Mouse (Mus musculus): ENCODE results near the gene Nmrk1. TPM values are rescaled to one million over a fixed set of nuclear protein-coding genes. Genes with fewer than 3 reads are reported as not detected.

Nmrk1 gene
- polyA plus RNA-seq, 1 experiment from 2014 or later, result 8.3 TPM

- ATAC-seq (replicated peaks; ENCODE audit: extremely low read depth, insufficient read depth, low FRiP score), result 0 out of 2 replicates have a peak, but pooled peaks have one; percentile 52
- Histone ChIP-seq H3K9ac (ENCODE audit: low read length) (no peak overlapping the region), H3K4me3 (ENCODE audit: low read length) (no peak overlapping the region), H3K27ac (ENCODE audit: low read length) (no peak overlapping the region), H3K9me3 (replicated peaks; ENCODE audit: control insufficient read depth, low read length) (no peaks in the 10 kb centered on the region), H3K4me2 (ENCODE audit: low read depth, low read length) (no peak overlapping the region), H3K4me1 (ENCODE audit: control insufficient read depth, insufficient read depth, low read length) (no peaks in the 10 kb centered on the region), H3K27me3 (ENCODE audit: control insufficient read depth, insufficient read depth, low read length) (no peaks in the 10 kb centered on the region), H3K36me3 (ENCODE audit: control insufficient read depth, insufficient read depth) (no peaks in the 10 kb centered on the region; the same call in 1 of the 2 replicates)
- 60% methylated on average over 4 of the region's 4 CpGs for WGBS
Observed at GRCm38 (mm10) chr19:18641001-18641400, 9.3 kb downstream of the Nmrk1 start.

GRCm38 (mm10) chr19:18643411-18643810 is 11.7 kb downstream of the Nmrk1 start:
- WGBS, result 65% methylated on average over 4 of the region's 4 CpGs
- Histone ChIP-seq H3K4me2 (ENCODE audit: low read depth, low read length) (no peak overlapping the region), H3K27ac (ENCODE audit: low read length) (no peak overlapping the region), H3K4me3 (ENCODE audit: low read length) (no peak overlapping the region), H3K9me3 (replicated peaks; ENCODE audit: control insufficient read depth, low read length) (no peaks in the 10 kb centered on the region), H3K27me3 (ENCODE audit: control insufficient read depth, insufficient read depth, low read length) (no peaks in the 10 kb centered on the region), H3K4me1 (ENCODE audit: control insufficient read depth, insufficient read depth, low read length) (no peaks in the 10 kb centered on the region), H3K9ac (ENCODE audit: low read length) (no peak overlapping the region), H3K36me3 (ENCODE audit: control insufficient read depth, insufficient read depth) (no peaks in the 10 kb centered on the region; the same call in 1 of the 2 replicates)
- no peak for ATAC-seq (replicated peaks; ENCODE audit: extremely low read depth, insufficient read depth, low FRiP score)

- Histone ChIP-seq H3K9ac (ENCODE audit: low read length) (no peak overlapping the region), H3K4me3 (ENCODE audit: low read length) (no peak overlapping the region), H3K4me2 (ENCODE audit: low read depth, low read length) (no peak overlapping the region), H3K4me1 (ENCODE audit: control insufficient read depth, insufficient read depth, low read length) (no peaks in the 10 kb centered on the region), H3K9me3 (replicated peaks; ENCODE audit: control insufficient read depth, low read length) (no peaks in the 10 kb centered on the region), H3K27ac (ENCODE audit: low read length) (no peak overlapping the region), H3K27me3 (ENCODE audit: control insufficient read depth, insufficient read depth, low read length) (no peaks in the 10 kb centered on the region), H3K36me3 (ENCODE audit: control insufficient read depth, insufficient read depth) (no peaks in the 10 kb centered on the region; the same call in 1 of the 2 replicates)
- WGBS, result 65% methylated on average over 6 of the region's 6 CpGs
- no peak for ATAC-seq (replicated peaks; ENCODE audit: extremely low read depth, insufficient read depth, low FRiP score)
Observed at GRCm38 (mm10) chr19:18644084-18644483, 12.3 kb downstream of the Nmrk1 start.

GRCm38 (mm10) chr19:18646397-18646796 is 14.6 kb downstream of the Nmrk1 start:
- Histone ChIP-seq H3K36me3 (ENCODE audit: control insufficient read depth, insufficient read depth) (no peaks in the 10 kb centered on the region; the same call in 1 of the 2 replicates), H3K4me1 (ENCODE audit: control insufficient read depth, insufficient read depth, low read length) (no peaks in the 10 kb centered on the region)
- WGBS, result 57% methylated on average over 3 of the region's 3 CpGs

GRCm38 (mm10) chr19:18646853-18647420 is 15.2 kb downstream of the Nmrk1 start:
- ATAC-seq (replicated peaks; ENCODE audit: extremely low read depth, insufficient read depth, low FRiP score), result no peak
- no peak overlapping the region for H3K9ac ChIP-seq (ENCODE audit: low read length)
- H3K9me3 ChIP-seq (replicated peaks; ENCODE audit: control insufficient read depth, low read length), result no peaks in the 10 kb centered on the region
- H3K27me3 ChIP-seq (ENCODE audit: control insufficient read depth, insufficient read depth, low read length), result no peaks in the 10 kb centered on the region
- 53% methylated on average over 5 of the region's 5 CpGs for WGBS
- no peaks in the 10 kb centered on the region for H3K4me1 ChIP-seq (ENCODE audit: control insufficient read depth, insufficient read depth, low read length)
- H3K27ac ChIP-seq (ENCODE audit: low read length), result 0 out of 2 replicates have a peak overlapping the region, but pooled peaks have one; percentile 16
- H3K4me2 ChIP-seq (ENCODE audit: low read depth, low read length), result no peak overlapping the region
- no peak overlapping the region for H3K4me3 ChIP-seq (ENCODE audit: low read length)
- H3K36me3 ChIP-seq (ENCODE audit: control insufficient read depth, insufficient read depth), result no peaks in the 10 kb centered on the region; the same call in 1 of the 2 replicates

More at GRCm38 (mm10) chr19:18646397-18646796, 14.6 kb downstream of the Nmrk1 start:
- Histone ChIP-seq H3K4me3 (ENCODE audit: low read length) (no peak overlapping the region), H3K27ac (ENCODE audit: low read length) (0 out of 2 replicates have a peak overlapping the region, but pooled peaks have one; percentile 16), H3K9me3 (replicated peaks; ENCODE audit: control insufficient read depth, low read length) (no peaks in the 10 kb centered on the region), H3K27me3 (ENCODE audit: control insufficient read depth, insufficient read depth, low read length) (no peaks in the 10 kb centered on the region), H3K9ac (ENCODE audit: low read length) (no peak overlapping the region), H3K4me2 (ENCODE audit: low read depth, low read length) (no peak overlapping the region)
- ATAC-seq (replicated peaks; ENCODE audit: extremely low read depth, insufficient read depth, low FRiP score), result no peak

GRCm38 (mm10) chr19:18647775-18648557 is 16.2 kb downstream of the Nmrk1 start:
- H3K4me2 ChIP-seq (ENCODE audit: low read depth, low read length), result peak overlapping the region; percentile 37
- 42% methylated on average over 9 of the region's 9 CpGs for WGBS

GRCm38 (mm10) chr19:18648558-18648945 is 16.8 kb downstream of the Nmrk1 start:
- 66% methylated on average over 6 of the region's 6 CpGs for WGBS
- Histone ChIP-seq H3K36me3 (ENCODE audit: control insufficient read depth, insufficient read depth) (no peaks in the 10 kb centered on the region), H3K27ac (ENCODE audit: low read length) (no peak overlapping the region; the same call in 1 of the 2 replicates)

More at GRCm38 (mm10) chr19:18647775-18648557, 16.2 kb downstream of the Nmrk1 start:
- Histone ChIP-seq H3K9me3 (replicated peaks; ENCODE audit: control insufficient read depth, low read length) (no peaks in the 10 kb centered on the region), H3K9ac (ENCODE audit: low read length) (no peak overlapping the region), H3K4me3 (ENCODE audit: low read length) (no peak overlapping the region), H3K4me1 (ENCODE audit: control insufficient read depth, insufficient read depth, low read length) (peaks cover 3% of the 10 kb centered on the region), H3K27me3 (ENCODE audit: control insufficient read depth, insufficient read depth, low read length) (no peaks in the 10 kb centered on the region), H3K27ac (ENCODE audit: low read length) (peak overlapping the region; percentile 12; the same call in 1 of the 2 replicates), H3K36me3 (ENCODE audit: control insufficient read depth, insufficient read depth) (no peaks in the 10 kb centered on the region)
- ATAC-seq (replicated peaks; ENCODE audit: extremely low read depth, insufficient read depth, low FRiP score), result peak; percentile 65; the same call in 1 of the 2 replicates

GRCm38 (mm10) chr19:18649955-18650354 is 18.2 kb downstream of the Nmrk1 start:
- Histone ChIP-seq H3K4me2 (ENCODE audit: low read depth, low read length) (no peak overlapping the region), H3K9ac (ENCODE audit: low read length) (no peak overlapping the region), H3K36me3 (ENCODE audit: control insufficient read depth, insufficient read depth) (no peaks in the 10 kb centered on the region), H3K4me1 (ENCODE audit: control insufficient read depth, insufficient read depth, low read length) (peaks cover 20% of the 10 kb centered on the region), H3K9me3 (replicated peaks; ENCODE audit: control insufficient read depth, low read length) (no peaks in the 10 kb centered on the region), H3K4me3 (ENCODE audit: low read length) (no peak overlapping the region), H3K27ac (ENCODE audit: low read length) (no peak overlapping the region), H3K27me3 (ENCODE audit: control insufficient read depth, insufficient read depth, low read length) (no peaks in the 10 kb centered on the region)
- 81% methylated on average over 4 of the region's 4 CpGs for WGBS
- no peak for ATAC-seq (replicated peaks; ENCODE audit: extremely low read depth, insufficient read depth, low FRiP score)

More at GRCm38 (mm10) chr19:18648558-18648945, 16.8 kb downstream of the Nmrk1 start:
- Histone ChIP-seq H3K4me2 (ENCODE audit: low read depth, low read length) (peak overlapping the region; percentile 37), H3K9me3 (replicated peaks; ENCODE audit: control insufficient read depth, low read length) (no peaks in the 10 kb centered on the region), H3K9ac (ENCODE audit: low read length) (no peak overlapping the region), H3K4me1 (ENCODE audit: control insufficient read depth, insufficient read depth, low read length) (peaks cover 9% of the 10 kb centered on the region), H3K27me3 (ENCODE audit: control insufficient read depth, insufficient read depth, low read length) (no peaks in the 10 kb centered on the region), H3K4me3 (ENCODE audit: low read length) (no peak overlapping the region)
- ATAC-seq (replicated peaks; ENCODE audit: extremely low read depth, insufficient read depth, low FRiP score), result no peak

- 71% methylated on average over 6 of the region's 6 CpGs for WGBS
- Histone ChIP-seq H3K9ac (ENCODE audit: low read length) (no peak overlapping the region), H3K27me3 (ENCODE audit: control insufficient read depth, insufficient read depth, low read length) (no peaks in the 10 kb centered on the region), H3K4me2 (ENCODE audit: low read depth, low read length) (no peak overlapping the region), H3K27ac (ENCODE audit: low read length) (no peak overlapping the region), H3K36me3 (ENCODE audit: control insufficient read depth, insufficient read depth) (no peaks in the 10 kb centered on the region), H3K9me3 (replicated peaks; ENCODE audit: control insufficient read depth, low read length) (no peaks in the 10 kb centered on the region), H3K4me3 (ENCODE audit: low read length) (no peak overlapping the region), H3K4me1 (ENCODE audit: control insufficient read depth, insufficient read depth, low read length) (peaks cover 23% of the 10 kb centered on the region)
- ATAC-seq (replicated peaks; ENCODE audit: extremely low read depth, insufficient read depth, low FRiP score), result no peak
Observed at GRCm38 (mm10) chr19:18650473-18650872, 18.7 kb downstream of the Nmrk1 start.

Measured in heart, embryonic 16.5 days (tissue).